Mouse (Mus musculus) adrenal gland, adult 2 months (tissue): ENCODE data around the gene Chst10. TPM values are rescaled to one million over a fixed set of nuclear protein-coding genes. Genes with fewer than 3 reads are reported as not detected.

ENCODE experiments used
- DNase-seq: peaks from one replicate; pipeline ENCODE4 v3.0.0; 2021
- polyA plus RNA-seq: library from polyadenylated mRNA; depleted of rRNA; stranded (reverse); fragments of >200 nt; gene quantifications from 2 replicates; pipeline ENCODE4 v1.2.3, GENCODE M21; 2012; rRNA removed
- total RNA-seq, 2 experiments: library from RNA; stranded (reverse); gene quantifications; 2 replicates each; pipeline ENCODE4 v1.2.3; 2021

The Chst10 gene
- total and polyA plus RNA-seq, 3 experiments: 0.75 to 3.1 (median 0.94) TPM

GRCm38 (mm10) chr1:38817268-38817667, 80.7 kb downstream of the Chst10 start:
- no peak for DNase-seq

GRCm38 (mm10) chr1:38816306-38816705, 81.7 kb downstream of the Chst10 start:
- DNase-seq: no peak

Other genes starting within 250 kb of the Chst10 start
- gene Aff3, start 233.2 kb downstream of the Chst10 start, total RNA-seq: 1 to 10 TPM; 3.0 to 3.5 TPM
- 2.9 TPM in 2 replicates for gene Aff3, start 233.2 kb downstream of the Chst10 start, polyA plus RNA-seq
- gene Lonrf2, start 61.5 kb downstream of the Chst10 start, total RNA-seq: 1 to 10 TPM; 4.6 to 7.1 TPM
- gene Lonrf2, start 61.5 kb downstream of the Chst10 start, polyA plus RNA-seq: 2.9 TPM in 2 replicates
- not detected for gene Nms, start 41.0 kb upstream of the Chst10 start, total RNA-seq
- not detected in 2 replicates for gene Nms, start 41.0 kb upstream of the Chst10 start, polyA plus RNA-seq
- gene Pdcl3, start 87.4 kb upstream of the Chst10 start, total RNA-seq: 10 to 100 TPM; 81.2 to 90.9 TPM
- gene Pdcl3, start 87.4 kb upstream of the Chst10 start, polyA plus RNA-seq: 11.8 and 14.4 TPM in 2 replicates